Mouse (Mus musculus) heart, postnatal 14 days (tissue): Measurements from ENCODE around the gene Cyfip2. TPM values are rescaled to one million over a fixed set of nuclear protein-coding genes. Genes with fewer than 3 reads are reported as not detected.

Experiments
- DNase-seq, 2 experiments: peaks; one replicate each; pipeline ENCODE4 v3.0.0; 2021 to 2022
- intact Hi-C: fragments of 180-260 bp; cut with DNase I; formaldehyde crosslinking; loops from one replicate; pipeline ENCODE4 v1.15.1; 2025
- total RNA-seq, 2 experiments: library from RNA; stranded (reverse); gene quantifications; 2 replicates each; pipeline ENCODE4 v1.2.3; 2021

Gene Cyfip2
- total RNA-seq, 2 experiments from 2014 or later: 41.6 to 47.3 TPM

DNA sequence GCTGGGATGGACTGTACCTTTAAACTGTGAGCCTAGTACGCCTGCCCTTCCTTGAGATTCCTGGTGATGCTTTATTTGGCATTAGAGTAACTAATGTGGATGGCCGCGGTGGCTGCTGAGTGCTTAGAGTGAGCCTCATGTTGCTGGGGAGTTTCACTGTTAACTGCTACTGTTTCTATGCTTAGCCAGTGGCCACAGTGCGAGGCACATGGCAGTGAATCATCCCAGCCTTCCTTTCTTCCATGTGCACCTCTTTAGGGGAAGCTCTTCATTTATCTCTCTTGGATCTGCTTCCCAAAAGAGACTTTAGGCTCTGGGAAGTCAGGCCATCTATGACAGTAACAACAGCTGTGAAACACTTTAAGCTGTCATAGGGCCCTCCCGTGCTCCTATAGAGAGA is 30.0 kb downstream of the Cyfip2 start:
- intact Hi-C loops: no loop called here
- no peak for DNase-seq

DNA sequence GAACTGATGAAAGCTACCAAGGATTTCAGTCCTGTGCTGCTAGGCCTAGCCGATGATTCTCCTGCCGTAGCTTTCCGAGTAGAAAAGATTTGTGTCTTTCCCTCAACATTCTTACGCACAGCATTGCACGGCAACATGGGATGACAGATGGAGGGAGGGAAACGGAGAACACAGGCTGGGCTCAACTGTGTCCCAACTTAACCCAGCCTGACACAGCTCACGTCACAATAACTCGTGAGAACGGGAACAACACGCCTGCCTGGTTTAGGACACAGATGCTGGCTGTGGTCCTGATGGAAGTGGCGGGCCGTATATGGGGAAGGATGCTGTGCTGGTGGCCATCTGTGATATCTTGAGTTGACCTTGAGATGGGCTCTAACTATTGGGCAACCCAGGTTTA is 34.0 kb downstream of the Cyfip2 start:
- no peak for DNase-seq
- intact Hi-C loops: no loop called here

DNA sequence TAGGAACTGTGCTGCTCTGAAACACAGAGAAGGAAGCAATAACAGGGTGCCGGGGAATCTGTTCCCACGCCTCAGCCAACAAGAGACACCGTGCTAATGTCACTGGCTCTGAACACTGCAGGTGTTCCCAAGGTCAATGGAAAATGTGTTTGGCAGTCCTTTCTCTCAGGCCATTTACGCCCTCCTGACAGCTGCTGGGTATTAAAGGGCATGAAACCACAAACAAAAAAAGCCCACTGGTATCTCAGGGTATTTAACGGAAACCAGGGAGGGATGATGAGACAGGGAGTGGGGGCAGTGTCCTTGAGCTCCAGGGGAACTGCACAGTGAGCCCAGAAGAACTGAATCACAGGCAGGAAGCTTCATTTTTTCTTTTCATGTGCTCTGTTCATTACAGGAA is 34.5 kb downstream of the Cyfip2 start:
- no peak for DNase-seq
- intact Hi-C loops: no loop called here

GRCm38 (mm10) chr11:46276778-46277177 is 35.9 kb downstream of the Cyfip2 start:
- intact Hi-C loops: no loop called here
- peak; percentile 13 to 45 for DNase-seq

DNA sequence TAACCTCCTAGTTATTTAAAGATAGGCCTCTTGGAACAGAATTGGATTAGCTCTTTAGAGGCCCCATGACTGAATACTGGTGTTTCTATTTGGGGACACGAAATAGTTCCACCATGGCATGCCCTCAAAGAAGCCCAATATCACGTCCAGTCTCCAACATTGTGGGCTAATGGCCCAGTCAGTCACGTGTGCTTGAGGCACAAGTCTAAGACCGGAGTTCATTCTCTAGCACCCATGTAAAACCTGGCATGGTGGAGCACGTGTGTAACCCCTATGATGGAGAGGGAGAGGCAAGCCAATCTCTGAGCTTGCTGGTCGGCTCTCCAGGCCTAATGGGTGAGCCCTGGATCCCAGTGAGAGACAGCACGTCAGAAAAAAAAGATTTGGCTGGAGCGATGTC is 36.5 kb downstream of the Cyfip2 start:
- intact Hi-C loops: no loop called here
- DNase-seq: peak; percentile 10 to 12

- DNase-seq: peak; percentile 76 to 83
- intact Hi-C loops: no loop called here
These were observed 37.4 kb downstream of the Cyfip2 start for GRCm38 (mm10) chr11:46275302-46275701.

DNA sequence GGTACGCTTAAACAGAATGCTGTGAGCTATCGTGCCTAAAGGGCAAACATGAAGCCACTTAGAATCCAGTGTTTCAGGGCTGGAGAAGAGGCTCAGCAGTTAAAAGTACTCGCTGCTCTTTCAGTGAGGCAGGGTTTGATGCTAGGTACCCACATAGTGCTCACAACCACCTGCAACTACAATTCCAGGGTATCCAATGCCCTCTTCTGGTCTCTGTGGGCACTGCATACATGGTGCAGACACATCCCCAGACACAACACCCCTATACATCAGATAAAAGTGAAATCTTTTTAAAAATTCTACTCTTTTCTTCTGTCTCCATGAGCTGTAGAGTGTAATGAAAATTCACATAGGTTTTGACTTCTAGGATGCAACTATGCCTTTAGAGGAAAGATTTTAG is 38.7 kb downstream of the Cyfip2 start:
- no peak for DNase-seq
- intact Hi-C loops: no loop called here

GRCm38 (mm10) chr11:46272058-46272681 is 40.5 kb downstream of the Cyfip2 start:
- intact Hi-C loops: no loop called here
- no peak for DNase-seq

GRCm38 (mm10) chr11:46269893-46270292 is 42.8 kb downstream of the Cyfip2 start:
- intact Hi-C loops: loop anchor here (5.0 kb wide), 1 partner anchor 162 kb away; no protein-coding TSS in a partner anchor
- no peak for DNase-seq

- intact Hi-C loops: loop anchor here (5.0 kb wide), 1 partner anchor 163 kb away; no protein-coding TSS in a partner anchor
These were observed 43.3 kb downstream of the Cyfip2 start for GRCm38 (mm10) chr11:46269391-46269790.

GRCm38 (mm10) chr11:46268991-46269390 is 43.7 kb downstream of the Cyfip2 start:
- intact Hi-C loops: loop anchor here (5.0 kb wide), 1 partner anchor 163 kb away; no protein-coding TSS in a partner anchor
- DNase-seq: peak; percentile 51 to 67

More at GRCm38 (mm10) chr11:46269391-46269790, 43.3 kb downstream of the Cyfip2 start:
- no peak for DNase-seq

- intact Hi-C loops: loop anchor here (5.0 kb wide), 1 partner anchor 167 kb away; no protein-coding TSS in a partner anchor
- DNase-seq: no peak
These were observed 47.5 kb downstream of the Cyfip2 start for GRCm38 (mm10) chr11:46265031-46265786.

DNA sequence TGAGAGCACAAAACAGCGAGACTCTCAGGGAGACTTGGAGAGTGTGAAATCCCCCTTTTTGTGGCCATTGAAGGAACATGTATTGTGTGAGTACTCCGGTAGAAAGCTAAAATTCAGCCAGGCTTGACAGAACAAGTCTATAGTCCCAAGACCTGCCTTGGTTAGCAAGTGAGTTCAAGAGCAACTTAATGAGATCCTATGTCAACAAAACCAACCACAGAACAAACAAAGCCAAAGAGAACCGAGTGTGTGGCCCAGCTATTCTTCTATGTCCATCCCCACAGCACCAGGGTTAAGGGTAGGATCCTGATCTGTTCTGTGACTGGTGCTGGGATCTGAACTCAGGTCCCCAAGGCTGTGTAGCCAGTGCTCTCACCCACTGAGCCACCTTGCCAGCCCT is 48.1 kb downstream of the Cyfip2 start:
- intact Hi-C loops: no loop called here
- DNase-seq: no peak

GRCm38 (mm10) chr11:46263291-46263690 is 49.4 kb downstream of the Cyfip2 start:
- no peak for DNase-seq
- intact Hi-C loops: no loop called here

GRCm38 (mm10) chr11:46262854-46263253 is 49.8 kb downstream of the Cyfip2 start:
- intact Hi-C loops: no loop called here
- DNase-seq: no peak

DNA sequence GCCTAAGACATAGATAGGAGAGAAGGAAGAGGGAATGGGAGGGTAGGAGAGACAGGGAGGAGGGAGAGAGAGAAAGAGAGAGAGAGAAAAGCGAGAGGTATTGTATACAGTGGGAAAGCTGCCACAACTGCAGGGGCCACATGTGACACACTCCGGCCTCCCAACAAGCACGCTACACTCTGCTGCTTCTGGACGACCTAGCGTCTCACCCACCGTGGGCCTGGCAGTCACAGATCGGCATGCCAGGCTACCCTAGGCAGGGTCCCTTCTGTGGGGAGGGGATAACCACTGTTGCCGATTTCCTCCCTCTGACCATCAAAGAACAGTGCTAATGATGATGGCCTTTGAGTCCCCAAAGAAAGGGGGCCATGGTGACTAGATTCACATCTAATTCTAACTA is 53.9 kb downstream of the Cyfip2 start:
- intact Hi-C loops: no loop called here

GRCm38 (mm10) chr11:46258207-46258606 is 54.5 kb downstream of the Cyfip2 start:
- intact Hi-C loops: no loop called here
- peak; percentile 11 to 27 for DNase-seq

More for the DNA sequence above, 53.9 kb downstream of the Cyfip2 start:
- DNase-seq: no peak

DNA sequence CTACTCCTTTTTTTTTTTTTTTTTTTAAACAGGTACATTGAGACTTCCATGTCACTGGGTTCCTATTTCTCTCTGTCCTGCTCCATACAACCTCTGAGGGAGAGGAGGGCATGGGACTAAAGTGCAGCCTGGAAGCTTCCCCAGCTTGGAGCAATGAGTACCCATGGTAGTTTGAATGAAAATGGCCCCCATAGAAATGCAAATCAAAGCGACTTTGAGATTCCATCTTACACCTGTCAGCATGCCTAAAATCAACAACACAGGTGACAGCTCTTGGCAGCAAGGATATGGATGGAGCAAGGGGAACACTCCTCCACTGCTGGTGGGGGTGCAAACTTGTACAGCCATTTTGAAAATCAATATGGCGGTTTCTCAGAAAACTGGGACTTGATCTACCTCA is 57.4 kb downstream of the Cyfip2 start:
- DNase-seq: no peak
- intact Hi-C loops: no loop called here

GRCm38 (mm10) chr11:46251994-46252393 is 60.7 kb downstream of the Cyfip2 start:
- intact Hi-C loops: no loop called here
- DNase-seq: peak; percentile 61 to 77

GRCm38 (mm10) chr11:46248352-46248751 is 64.3 kb downstream of the Cyfip2 start:
- intact Hi-C loops: no loop called here
- DNase-seq: no peak

DNA sequence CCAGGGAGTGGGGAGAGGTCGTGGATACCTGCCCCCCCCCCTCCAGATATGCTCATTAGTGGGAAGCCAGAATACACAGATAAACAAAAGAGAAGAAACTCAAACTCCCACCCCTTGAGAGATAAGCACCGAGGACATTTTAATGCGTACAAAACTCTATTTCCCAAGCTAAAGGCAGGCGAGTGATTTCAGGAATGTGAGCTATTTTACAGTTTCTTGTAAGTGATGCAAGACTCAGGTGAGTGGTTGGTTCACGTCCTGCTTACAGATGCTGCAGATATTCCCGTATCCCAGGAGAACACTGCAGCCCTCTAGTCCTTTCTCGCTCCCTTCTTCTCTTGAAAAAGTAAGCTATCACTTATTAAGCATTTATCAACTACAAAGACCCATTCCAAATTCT is 66.3 kb downstream of the Cyfip2 start:
- intact Hi-C loops: no loop called here
- DNase-seq: no peak

- intact Hi-C loops: no loop called here
- DNase-seq: no peak
These were observed 66.7 kb downstream of the Cyfip2 start for GRCm38 (mm10) chr11:46245926-46246325.
